Mouse (Mus musculus) bone marrow macrophage, adult 2 months (primary cell): ENCODE data around the gene Camk2g. TPM values are rescaled to one million over a fixed set of nuclear protein-coding genes. Genes with fewer than 3 reads are reported as not detected.

Experiments used
- H3K27ac ChIP-seq: 2 replicates; pipeline ENCODE4 v1.5.1; 2012; ENCODE audit warnings: low read depth, low read length; ENCODE audit not compliant: insufficient read depth
- H3K4me1 ChIP-seq: 2 replicates; pipeline ENCODE4 v1.6.1; 2012; ENCODE audit warnings: low read length; ENCODE audit not compliant: control insufficient read depth, insufficient read depth
- H3K4me3 ChIP-seq: 2 replicates; pipeline ENCODE4 v1.5.1; 2012; ENCODE audit warnings: mild to moderate bottlenecking, low read length, moderate library complexity; ENCODE audit not compliant: insufficient read depth
- CTCF ChIP-seq: IDR thresholded peaks from 2 replicates; pipeline ENCODE4 v1.5.1; 2012; ENCODE audit warnings: low read depth, mild to moderate bottlenecking, low read length, moderate library complexity
- POLR2A ChIP-seq: IDR thresholded peaks from 2 replicates; pipeline ENCODE4 v1.6.1; 2012; ENCODE audit warnings: mild to moderate bottlenecking, low read depth, low read length, borderline replicate concordance
- polyA plus RNA-seq: library from polyadenylated mRNA; stranded (reverse); fragments of >200 nt; gene quantifications from 2 replicates; pipeline ENCODE4 v1.2.4, GENCODE M21; 2012; ENCODE audit not compliant: missing spikeins, insufficient read depth, insufficient read length

Camk2g gene
- polyA plus RNA-seq, 1 experiment: 24.6 TPM

- H3K4me1 ChIP-seq: peaks cover 16% of the 10 kb centered on the region
- TF ChIP-seq CTCF: no peak
- no peak for TF ChIP-seq POLR2A
- no peak overlapping the region for H3K27ac ChIP-seq
- H3K4me3 ChIP-seq: no peak overlapping the region
Observed at GRCm38 (mm10) chr14:20773410-20773809, 20.5 kb downstream of the Camk2g start.

GRCm38 (mm10) chr14:20772808-20773207 lies 21.1 kb downstream of the Camk2g start:
- TF ChIP-seq CTCF (no peak), POLR2A (no peak)
- no peak overlapping the region for H3K4me3 ChIP-seq
- H3K4me1 ChIP-seq: peaks cover 16% of the 10 kb centered on the region
- H3K27ac ChIP-seq: no peak overlapping the region

GRCm38 (mm10) chr14:20771941-20772340 lies 21.9 kb downstream of the Camk2g start:
- peaks cover 19% of the 10 kb centered on the region for H3K4me1 ChIP-seq
- H3K27ac ChIP-seq: no peak overlapping the region
- TF ChIP-seq CTCF (no peak), POLR2A (no peak)
- H3K4me3 ChIP-seq: no peak overlapping the region

GRCm38 (mm10) chr14:20768581-20768980 lies 25.3 kb downstream of the Camk2g start:
- TF ChIP-seq POLR2A (no peak), CTCF (no peak)
- Histone ChIP-seq H3K4me3 (no peak overlapping the region), H3K27ac (no peak overlapping the region), H3K4me1 (peaks cover 32% of the 10 kb centered on the region)

GRCm38 (mm10) chr14:20767936-20768335 lies 26.0 kb downstream of the Camk2g start:
- peaks cover 25% of the 10 kb centered on the region for H3K4me1 ChIP-seq
- H3K27ac ChIP-seq: no peak overlapping the region
- TF ChIP-seq CTCF (no peak), POLR2A (no peak)
- no peak overlapping the region for H3K4me3 ChIP-seq

- H3K4me3 ChIP-seq: no peak overlapping the region; the same call in 1 of the 2 replicates
Observed at GRCm38 (mm10) chr14:20765642-20766258, 28.1 kb downstream of the Camk2g start.

GRCm38 (mm10) chr14:20764942-20765341 lies 28.9 kb downstream of the Camk2g start:
- Histone ChIP-seq H3K27ac (no peak overlapping the region), H3K4me1 (peaks cover 21% of the 10 kb centered on the region), H3K4me3 (no peak overlapping the region)
- no peak for TF ChIP-seq POLR2A
- TF ChIP-seq CTCF: no peak

More at GRCm38 (mm10) chr14:20765642-20766258, 28.1 kb downstream of the Camk2g start:
- H3K4me1 ChIP-seq: peaks cover 21% of the 10 kb centered on the region
- peak; percentile 74 for TF ChIP-seq CTCF
- no peak for TF ChIP-seq POLR2A
- peak overlapping the region; percentile 69 for H3K27ac ChIP-seq

- TF ChIP-seq POLR2A (no peak), CTCF (no peak)
- no peak overlapping the region for H3K4me3 ChIP-seq
- H3K27ac ChIP-seq: no peak overlapping the region
- no peaks in the 10 kb centered on the region for H3K4me1 ChIP-seq
Observed at GRCm38 (mm10) chr14:20758768-20759435, 35.0 kb downstream of the Camk2g start.

- H3K4me1 ChIP-seq: no peaks in the 10 kb centered on the region
- H3K27ac ChIP-seq: no peak overlapping the region
- H3K4me3 ChIP-seq: no peak overlapping the region
- no peak for TF ChIP-seq CTCF
- TF ChIP-seq POLR2A: no peak
Observed at GRCm38 (mm10) chr14:20757370-20757907, 36.4 kb downstream of the Camk2g start.

GRCm38 (mm10) chr14:20753792-20754191 lies 40.1 kb downstream of the Camk2g start:
- no peaks in the 10 kb centered on the region for H3K4me1 ChIP-seq
- no peak overlapping the region for H3K4me3 ChIP-seq
- no peak overlapping the region for H3K27ac ChIP-seq
- TF ChIP-seq CTCF: no peak
